Mouse (Mus musculus) layer of hippocampus, postnatal 10 days (tissue): ENCODE results near the gene Immp2l. TPM values are rescaled to one million over a fixed set of nuclear protein-coding genes. Genes with fewer than 3 reads are reported as not detected.
"Not testable (repeated sequence)": the region's sequence is repeated elsewhere in the genome, so short reads cannot be mapped to it uniquely, and the experiment has no call there.

Source experiments
- DNase-seq, 2 experiments: peaks; one replicate each; pipeline ENCODE4 v3.0.0; 2021; ENCODE audit warnings: low spot score in 2 of 2
- total RNA-seq, 2 experiments: library from RNA; stranded (reverse); gene quantifications; 2 replicates each; pipeline ENCODE4 v1.2.3; 2021

The Immp2l gene
- total RNA-seq, 2 experiments from 2014 or later, result 3.3 to 5.7 TPM

GRCm38 (mm10) chr12:41647675-41648074, 623.8 kb downstream of the Immp2l start:
- no peak for DNase-seq

GRCm38 (mm10) chr12:41649826-41650541, 626.1 kb downstream of the Immp2l start:
- DNase-seq, result no peak

- no peak for DNase-seq
Measured at GRCm38 (mm10) chr12:41668280-41668679, 644.4 kb downstream of the Immp2l start.

- no peak for DNase-seq
Measured at GRCm38 (mm10) chr12:41669481-41669880, 645.6 kb downstream of the Immp2l start.

- no peak for DNase-seq
Measured at GRCm38 (mm10) chr12:41674861-41675260, 651.0 kb downstream of the Immp2l start.

- peak; percentile 7 to 24 for DNase-seq
Measured at GRCm38 (mm10) chr12:41680141-41680540, 656.3 kb downstream of the Immp2l start.

- DNase-seq, result no peak
Measured at GRCm38 (mm10) chr12:41682141-41682540, 658.3 kb downstream of the Immp2l start.

GRCm38 (mm10) chr12:41689809-41690208, 665.9 kb downstream of the Immp2l start:
- no peak for DNase-seq

GRCm38 (mm10) chr12:41710608-41711007, 686.7 kb downstream of the Immp2l start:
- no peak for DNase-seq

GRCm38 (mm10) chr12:41716946-41717345, 693.1 kb downstream of the Immp2l start:
- no peak for DNase-seq

GRCm38 (mm10) chr12:41724585-41724984, 700.7 kb downstream of the Immp2l start:
- DNase-seq, result no peak

GRCm38 (mm10) chr12:41726720-41727119, 702.8 kb downstream of the Immp2l start:
- no peak for DNase-seq

- no peak for DNase-seq
Measured at GRCm38 (mm10) chr12:41727221-41727620, 703.3 kb downstream of the Immp2l start.

GRCm38 (mm10) chr12:41727764-41728338, 704.0 kb downstream of the Immp2l start:
- no peak for DNase-seq

GRCm38 (mm10) chr12:41728467-41728866, 704.6 kb downstream of the Immp2l start:
- DNase-seq, result no peak

- DNase-seq, result no peak
Measured at GRCm38 (mm10) chr12:41729780-41730179, 705.9 kb downstream of the Immp2l start.

- DNase-seq, result no peak
Measured at GRCm38 (mm10) chr12:41733168-41733567, 709.3 kb downstream of the Immp2l start.

GRCm38 (mm10) chr12:41742887-41743286, 719.0 kb downstream of the Immp2l start:
- DNase-seq, result no peak

GRCm38 (mm10) chr12:41763396-41763795, 739.5 kb downstream of the Immp2l start:
- DNase-seq, result peak in 1 of 2 experiments; percentile 12

- DNase-seq, result no peak
Measured at GRCm38 (mm10) chr12:41773961-41774360, 750.1 kb downstream of the Immp2l start.

GRCm38 (mm10) chr12:41774623-41775323, 750.9 kb downstream of the Immp2l start:
- no peak for DNase-seq

- not testable (repeated sequence) for DNase-seq
Measured at GRCm38 (mm10) chr12:41777762-41778161, 753.9 kb downstream of the Immp2l start.
